Mouse (Mus musculus) liver, adult 2 months (tissue): ENCODE results near the gene Rnls. TPM values are rescaled to one million over a fixed set of nuclear protein-coding genes. Genes with fewer than 3 reads are reported as not detected.

Experiments used
- DNase-seq: peaks from one replicate; pipeline ENCODE4 v3.0.0-alpha.2; 2011; ENCODE audit warnings: low read depth, low spot score; ENCODE audit errors: extremely low read depth
- H3K27ac ChIP-seq: fragments of 200-500 bp; replicated peaks from 2 replicates; pipeline ENCODE4 v1.5.1; 2012; ENCODE audit warnings: low read depth, mild to moderate bottlenecking, control low read depth, inconsistent platforms, low read length; ENCODE audit not compliant: insufficient read depth
- H3K27me3 ChIP-seq: fragments of 200-500 bp; 2 replicates; pipeline ENCODE4 v1.6.1; 2012; ENCODE audit warnings: mild to moderate bottlenecking, moderate library complexity, low read length, inconsistent platforms; ENCODE audit not compliant: control insufficient read depth, insufficient read depth
- H3K36me3 ChIP-seq: fragments of 200-500 bp; 2 replicates; pipeline ENCODE4 v1.6.1; 2012; ENCODE audit warnings: low read length, inconsistent platforms; ENCODE audit not compliant: control insufficient read depth, insufficient read depth
- H3K4me1 ChIP-seq: fragments of 200-500 bp; 2 replicates; pipeline ENCODE4 v1.6.1; 2011; ENCODE audit warnings: low read length; ENCODE audit not compliant: control insufficient read depth, insufficient read depth
- H3K4me3 ChIP-seq: fragments of 200-500 bp; 2 replicates; pipeline ENCODE4 v1.5.1; 2011; ENCODE audit warnings: low read depth, mild to moderate bottlenecking, control low read depth, low read length, moderate library complexity; ENCODE audit not compliant: insufficient read depth
- H3K79me2 ChIP-seq: fragments of 200-500 bp; 2 replicates; pipeline ENCODE4 v1.6.1; 2012; ENCODE audit warnings: inconsistent platforms, mild to moderate bottlenecking, low read length, moderate library complexity; ENCODE audit not compliant: control insufficient read depth, insufficient read depth
- H3K9ac ChIP-seq: fragments of 200-500 bp; 2 replicates; pipeline ENCODE4 v1.6.1; 2012; ENCODE audit warnings: low read depth, mild to moderate bottlenecking, control low read depth, inconsistent platforms, low read length
- CTCF ChIP-seq: fragments of 200-500 bp; IDR thresholded peaks from 2 replicates; pipeline ENCODE4 v1.5.1; 2011; ENCODE audit warnings: low read depth, low read length, control low read depth
- POLR2A ChIP-seq: fragments of 200-500 bp; IDR thresholded peaks from 2 replicates; pipeline ENCODE4 v1.6.1; 2011; ENCODE audit warnings: low read length, control low read depth; ENCODE audit not compliant: insufficient read depth; ENCODE audit errors: extremely low read depth
- WGBS: fragments of 180-500 bp; shearing (Covaris S2); methylation state at CpG from one replicate; pipeline ENCODE4 v1.1.7; 2018; 5-methylcytosine and 5-hydroxymethylcytosine counted together
- polyA plus RNA-seq: library from polyadenylated mRNA; depleted of rRNA; stranded (reverse); fragments of >200 nt; gene quantifications from 2 replicates; pipeline ENCODE4 v1.2.3, GENCODE M21; 2012
- total RNA-seq: library from RNA; depleted of rRNA; stranded (reverse); fragments of >200 nt; gene quantifications from 2 replicates; pipeline ENCODE4 v1.2.3, GENCODE M21; 2014

Rnls gene
- total and polyA plus RNA-seq, 2 experiments: 0.50 to 0.92 TPM

DNA sequence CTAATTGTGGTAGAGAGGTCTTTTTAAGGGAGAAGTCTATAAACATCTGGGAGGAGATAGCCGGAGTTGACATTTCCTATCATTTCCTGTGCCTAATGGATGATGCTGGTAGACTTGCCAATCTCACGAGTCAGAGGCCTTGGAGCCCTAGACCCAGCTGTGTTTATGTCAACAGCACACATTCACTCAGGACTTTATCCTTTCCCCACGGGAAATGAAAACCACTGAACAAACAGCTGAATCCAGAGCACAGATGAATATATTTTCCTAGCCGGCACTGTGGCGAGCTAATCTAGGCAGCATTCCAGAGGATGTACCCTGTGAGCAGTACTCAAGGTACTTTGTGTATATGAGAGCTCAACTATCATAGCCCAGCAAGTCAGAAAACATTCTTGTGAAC, 138.2 kb downstream of the Rnls start:
- H3K9ac ChIP-seq: no peak overlapping the region
- H3K27me3 ChIP-seq: no peaks in the 10 kb centered on the region
- H3K4me3 ChIP-seq: no peak overlapping the region
- TF ChIP-seq POLR2A (no peak), CTCF (no peak)
- no peaks in the 10 kb centered on the region for H3K79me2 ChIP-seq
- no peak overlapping the region for H3K27ac ChIP-seq
- 37% methylated on average over 5 of the region's 5 CpGs for WGBS
- no peaks in the 10 kb centered on the region; the same call in 1 of the 2 replicates for H3K4me1 ChIP-seq
- H3K36me3 ChIP-seq: no peaks in the 10 kb centered on the region
- peak; percentile 8 for DNase-seq

DNA sequence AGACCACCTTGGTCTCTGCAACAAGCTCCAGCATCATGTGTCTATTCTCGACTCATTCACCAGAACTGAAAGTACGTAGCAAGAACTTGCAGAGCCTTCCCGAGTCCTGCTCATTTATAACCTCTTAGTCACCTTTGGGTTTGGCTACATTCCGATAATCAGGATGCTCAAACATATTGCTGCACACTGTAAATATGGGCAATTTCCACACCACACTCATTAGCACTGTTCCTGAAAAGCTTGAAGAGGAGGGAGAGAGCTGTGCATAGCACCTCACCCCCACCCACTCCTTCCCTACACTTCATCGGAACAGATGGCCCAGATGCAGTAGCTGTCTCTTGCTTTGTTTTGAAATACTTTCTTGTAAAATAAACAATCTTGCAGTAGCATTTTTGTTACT, 139.9 kb downstream of the Rnls start:
- WGBS: 81% methylated on average over 5 of the region's 5 CpGs
- TF ChIP-seq POLR2A (no peak), CTCF (no peak)
- H3K4me1 ChIP-seq: no peaks in the 10 kb centered on the region; the same call in 1 of the 2 replicates
- DNase-seq: no peak
- H3K27ac ChIP-seq: no peak overlapping the region
- H3K36me3 ChIP-seq: no peaks in the 10 kb centered on the region
- no peaks in the 10 kb centered on the region for H3K27me3 ChIP-seq
- H3K4me3 ChIP-seq: no peak overlapping the region
- no peaks in the 10 kb centered on the region for H3K79me2 ChIP-seq
- no peak overlapping the region for H3K9ac ChIP-seq

DNA sequence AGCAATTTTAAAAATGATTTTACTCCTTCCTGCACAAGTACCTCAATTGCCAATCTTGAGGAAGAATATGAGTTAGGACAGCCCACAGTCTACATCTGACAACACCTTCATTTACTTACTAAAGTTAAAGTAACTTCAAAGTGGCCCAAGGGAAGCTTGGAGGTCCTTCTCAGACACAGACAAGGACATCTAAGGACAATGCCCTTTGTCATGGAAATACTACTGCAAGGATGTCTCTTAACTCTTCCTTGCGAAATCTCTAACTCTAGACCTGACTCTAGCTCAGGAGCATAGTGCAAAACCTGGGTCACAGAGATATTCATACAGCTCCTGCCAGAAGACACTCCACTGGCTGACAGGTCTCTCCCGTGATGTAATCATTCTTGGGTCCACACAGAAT, 147.9 kb downstream of the Rnls start:
- WGBS: 88% methylated on average over 2 of the region's 2 CpGs
- Histone ChIP-seq H3K27ac (no peak overlapping the region), H3K9ac (no peak overlapping the region), H3K4me1 (no peaks in the 10 kb centered on the region), H3K79me2 (no peaks in the 10 kb centered on the region), H3K36me3 (no peaks in the 10 kb centered on the region), H3K4me3 (no peak overlapping the region), H3K27me3 (no peaks in the 10 kb centered on the region)
- no peak for DNase-seq
- no peak for TF ChIP-seq POLR2A
- no peak for TF ChIP-seq CTCF

GRCm38 (mm10) chr19:33240386-33240785, 151.7 kb downstream of the Rnls start:
- no peak for TF ChIP-seq CTCF
- TF ChIP-seq POLR2A: no peak
- Histone ChIP-seq H3K9ac (no peak overlapping the region), H3K79me2 (no peaks in the 10 kb centered on the region), H3K27ac (no peak overlapping the region), H3K27me3 (no peaks in the 10 kb centered on the region), H3K36me3 (no peaks in the 10 kb centered on the region), H3K4me3 (no peak overlapping the region), H3K4me1 (no peaks in the 10 kb centered on the region)
- DNase-seq: no peak
- WGBS: 87% methylated on average over 2 of the region's 2 CpGs

- Histone ChIP-seq H3K9ac (no peak overlapping the region), H3K4me1 (no peaks in the 10 kb centered on the region), H3K27me3 (no peaks in the 10 kb centered on the region), H3K27ac (no peak overlapping the region), H3K79me2 (no peaks in the 10 kb centered on the region), H3K36me3 (no peaks in the 10 kb centered on the region), H3K4me3 (no peak overlapping the region)
- DNase-seq: no peak
- TF ChIP-seq CTCF (no peak), POLR2A (no peak)
- 79% methylated on average over 3 of the region's 3 CpGs for WGBS
These were observed 159.2 kb downstream of the Rnls start for GRCm38 (mm10) chr19:33232902-33233301.

- TF ChIP-seq CTCF (no peak), POLR2A (no peak)
- DNase-seq: no peak
- H3K4me3 ChIP-seq: no peak overlapping the region
These were observed 160.8 kb downstream of the Rnls start for GRCm38 (mm10) chr19:33231303-33231702.

DNA sequence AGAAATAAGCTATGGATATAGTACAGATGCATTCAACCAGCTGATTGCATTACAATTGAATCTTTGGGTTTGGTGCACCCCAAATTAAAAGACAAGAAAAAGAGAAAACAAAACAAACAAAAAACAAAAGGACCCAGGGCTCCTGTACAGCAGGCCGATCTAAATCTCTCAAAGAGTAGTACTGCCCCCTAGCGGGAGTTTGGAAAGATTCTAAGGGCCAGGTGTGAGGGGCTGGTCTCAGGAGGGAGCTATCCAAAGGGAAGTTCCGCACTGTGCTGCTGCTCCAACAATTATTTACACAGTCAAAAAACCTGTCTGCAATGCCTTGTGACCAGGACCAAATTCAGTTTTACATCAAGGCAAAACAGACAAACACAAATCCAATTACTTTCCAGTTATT, 165.1 kb downstream of the Rnls start:
- peak; percentile 55 for DNase-seq
- no peak overlapping the region for H3K27ac ChIP-seq
- no peak overlapping the region for H3K9ac ChIP-seq
- H3K79me2 ChIP-seq: no peaks in the 10 kb centered on the region
- TF ChIP-seq POLR2A (no peak), CTCF (peak; percentile 60)
- no peaks in the 10 kb centered on the region; the same call in 1 of the 2 replicates for H3K4me1 ChIP-seq
- H3K4me3 ChIP-seq: no peak overlapping the region
- H3K36me3 ChIP-seq: no peaks in the 10 kb centered on the region
- 3% methylated on average over 3 of the region's 3 CpGs for WGBS
- no peaks in the 10 kb centered on the region for H3K27me3 ChIP-seq

More at GRCm38 (mm10) chr19:33231303-33231702, 160.8 kb downstream of the Rnls start:
- H3K36me3 ChIP-seq: no peaks in the 10 kb centered on the region
- H3K27ac ChIP-seq: no peak overlapping the region
- H3K4me1 ChIP-seq: no peaks in the 10 kb centered on the region; the same call in 1 of the 2 replicates
- no peaks in the 10 kb centered on the region for H3K79me2 ChIP-seq
- no peaks in the 10 kb centered on the region for H3K27me3 ChIP-seq
- H3K9ac ChIP-seq: no peak overlapping the region
- WGBS: 66% methylated on average over 6 of the region's 6 CpGs
